Mouse (Mus musculus): ENCODE measurements around the gene Col13a1.

Gene Col13a1

GRCm38 (mm10) chr10:61978866-61979340, at the start of gene Col13a1:
Gene Col13a1 (minus strand): TSS chr10:61979108.
- in situ Hi-C loops (cut with MboI, MseI): no loop called here

GRCm38 (mm10) chr10:62027699-62028098, 48.8 kb upstream of the Col13a1 start:
- in situ Hi-C loops (cut with MboI, MseI): no loop called here

DNA sequence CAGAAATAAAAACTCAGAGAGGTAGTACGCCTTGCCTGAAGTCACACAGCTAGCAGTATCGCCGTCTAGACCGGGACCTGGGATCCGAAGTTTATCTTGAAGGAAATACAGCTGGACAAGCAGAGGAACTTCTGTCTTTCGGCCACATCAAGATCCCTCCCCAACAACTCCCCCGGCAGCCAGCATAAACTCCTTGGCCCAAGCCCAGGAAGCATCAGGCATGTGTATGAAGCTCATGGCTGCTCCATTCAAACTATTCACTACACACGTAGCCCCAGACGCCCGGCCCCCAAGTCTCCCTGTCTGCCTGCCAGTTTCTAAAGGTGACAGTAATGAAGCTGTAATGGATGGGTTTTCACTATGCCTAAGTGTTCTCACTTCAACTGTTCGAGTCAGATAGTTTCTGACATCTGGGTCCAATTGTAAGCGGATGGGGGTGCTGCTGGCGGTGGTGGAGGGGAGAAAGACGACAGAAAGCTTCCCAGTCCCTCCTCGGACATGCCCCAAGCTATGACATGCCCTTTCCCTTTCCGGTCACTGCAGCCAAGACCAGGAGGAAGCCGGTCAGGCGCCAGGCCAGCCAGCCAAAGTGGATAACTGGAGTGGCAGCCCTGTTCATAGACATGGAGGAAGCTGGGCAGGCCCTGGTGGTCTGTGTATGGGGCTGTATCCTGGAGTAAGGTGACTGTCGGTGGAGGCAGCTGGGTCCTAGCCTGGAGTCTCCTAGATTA, 45.1 kb upstream of the Col13a1 start:
- in situ Hi-C loops (cut with MboI, MseI): no loop called here

- in situ Hi-C loops (cut with MboI, MseI): no loop called here
Measured at GRCm38 (mm10) chr10:62020068-62020620, 41.2 kb upstream of the Col13a1 start.

DNA sequence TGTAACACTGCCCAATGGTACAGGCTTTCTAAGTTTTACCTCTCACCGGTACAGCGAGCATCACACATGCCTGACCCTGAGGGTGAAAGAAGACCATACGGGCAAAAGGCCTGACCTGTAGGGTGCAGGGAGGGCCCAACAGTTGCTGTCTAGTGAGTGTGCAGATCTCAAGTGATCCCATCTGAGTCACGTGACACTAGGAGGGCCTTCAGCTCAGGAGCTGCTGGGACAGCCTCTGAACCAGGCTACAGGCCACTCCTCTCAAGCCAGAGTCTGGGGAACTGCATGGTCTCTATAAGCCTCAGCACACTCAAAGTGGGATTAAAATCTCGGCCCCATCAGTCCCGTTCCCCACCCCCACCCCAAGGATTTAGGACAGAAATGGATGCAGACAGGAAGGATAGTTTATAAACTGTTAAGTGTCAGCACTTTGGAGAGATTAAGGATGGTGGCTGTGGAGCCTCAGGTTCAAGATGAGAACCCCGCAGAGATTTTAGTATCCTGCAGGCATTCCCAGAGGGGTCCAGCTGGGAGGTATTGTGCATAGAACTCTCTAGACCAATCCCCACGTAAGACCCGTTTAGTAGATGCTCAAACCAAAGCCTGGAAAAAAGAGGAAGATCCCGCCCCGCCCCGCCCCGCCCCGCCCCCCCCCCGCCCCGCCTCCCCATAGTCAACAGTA, 40.6 kb upstream of the Col13a1 start:
- in situ Hi-C loops (cut with MboI, MseI): no loop called here

DNA sequence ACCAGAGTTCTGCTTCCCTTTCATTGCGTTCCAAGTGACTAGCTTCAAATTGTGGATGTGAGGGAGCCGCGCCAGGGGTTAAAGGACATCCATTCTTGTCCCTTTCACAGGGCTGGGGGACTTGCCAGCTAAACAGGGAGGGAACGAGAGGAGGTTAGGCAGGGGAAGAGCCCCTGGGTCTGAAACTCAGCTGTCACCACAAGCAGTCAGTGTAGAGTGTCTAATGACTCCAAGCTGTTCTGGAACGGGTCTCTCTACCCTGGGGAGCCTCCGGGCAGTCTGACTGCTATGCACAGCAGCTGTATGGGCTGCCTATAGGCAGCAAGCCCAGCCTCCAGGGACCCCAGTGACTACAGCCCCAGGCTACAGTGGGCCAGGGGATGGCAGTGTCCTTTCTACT, 38.0 kb upstream of the Col13a1 start:
- in situ Hi-C loops (cut with MboI, MseI): no loop called here

- in situ Hi-C loops (cut with MboI, MseI): no loop called here
Measured at GRCm38 (mm10) chr10:62013190-62013589, 34.3 kb upstream of the Col13a1 start.

GRCm38 (mm10) chr10:62012371-62012770, 33.5 kb upstream of the Col13a1 start:
- in situ Hi-C loops (cut with MboI, MseI): no loop called here

GRCm38 (mm10) chr10:62009981-62010500, 31.1 kb upstream of the Col13a1 start:
- in situ Hi-C loops (cut with MboI, MseI): no loop called here

GRCm38 (mm10) chr10:62007958-62008357, 29.1 kb upstream of the Col13a1 start:
- in situ Hi-C loops (cut with MboI, MseI): no loop called here

- in situ Hi-C loops (cut with MboI, MseI): no loop called here
Measured at GRCm38 (mm10) chr10:62006371-62006770, 27.5 kb upstream of the Col13a1 start.

DNA sequence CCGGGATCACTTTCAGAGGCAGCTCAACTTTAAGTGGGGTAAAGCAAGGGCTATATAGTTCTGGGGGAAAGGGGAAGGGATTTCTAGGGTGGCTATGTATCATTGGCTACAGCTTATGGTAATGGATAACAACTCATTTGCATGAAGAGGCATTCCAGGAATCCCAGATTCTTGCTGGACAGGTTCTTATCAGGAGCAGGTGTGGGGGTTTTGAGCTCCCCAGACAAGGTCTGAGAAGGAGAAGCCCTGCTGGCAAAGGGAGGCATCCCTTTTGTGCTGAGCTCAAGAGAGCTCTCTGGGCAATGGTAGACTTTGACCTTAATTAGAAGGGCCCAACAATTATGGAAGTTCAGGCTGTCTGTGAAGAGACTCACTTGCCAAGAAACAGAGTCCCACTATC, 21.3 kb upstream of the Col13a1 start:
- in situ Hi-C loops (cut with MboI, MseI): no loop called here

DNA sequence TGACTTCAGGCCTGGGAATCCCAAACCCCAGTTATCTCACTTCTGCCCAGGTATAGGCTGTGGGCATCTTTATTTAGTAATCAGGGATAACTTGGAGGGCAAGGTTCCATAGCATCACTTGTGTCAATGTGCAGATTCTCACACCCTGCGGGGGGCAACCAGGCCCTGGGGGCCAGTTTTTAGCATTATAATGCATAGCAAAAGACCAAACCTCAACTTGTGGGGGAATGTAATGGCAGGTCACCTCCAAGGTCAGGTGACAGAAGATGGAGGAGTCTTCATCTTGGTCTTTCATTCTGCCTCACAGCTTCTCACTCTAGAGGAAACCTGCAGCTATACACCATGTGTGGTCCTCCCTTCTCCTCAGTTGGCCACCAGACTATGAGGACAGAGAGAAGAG, 20.9 kb upstream of the Col13a1 start:
- in situ Hi-C loops (cut with MboI, MseI): no loop called here

GRCm38 (mm10) chr10:61991481-61992424, 12.8 kb upstream of the Col13a1 start:
- in situ Hi-C loops (cut with MboI, MseI): no loop called here

DNA sequence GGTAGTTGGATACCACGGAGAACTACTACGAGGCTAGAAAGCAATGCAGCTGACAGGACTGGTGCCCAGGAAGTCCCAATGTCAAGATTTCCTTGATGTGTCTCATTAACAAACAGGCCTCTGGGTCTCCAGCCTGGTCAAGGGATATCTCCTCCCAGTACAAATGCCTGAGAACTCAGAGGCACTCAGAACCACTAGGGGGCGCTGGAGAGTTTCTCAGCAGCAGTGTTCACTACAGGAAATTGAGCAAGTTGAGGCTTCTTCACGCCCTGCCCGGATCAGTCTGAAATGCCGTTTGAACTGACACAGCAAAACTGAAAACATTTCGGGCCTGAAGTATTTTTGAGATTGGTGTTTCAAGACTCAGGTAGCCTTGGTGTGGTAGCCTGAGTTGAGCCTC, 1.5 kb upstream of the Col13a1 start:
- in situ Hi-C loops (cut with MboI, MseI): loop anchor here (5.0 kb wide), 1 partner anchor 122 kb away; no protein-coding TSS in a partner anchor

DNA sequence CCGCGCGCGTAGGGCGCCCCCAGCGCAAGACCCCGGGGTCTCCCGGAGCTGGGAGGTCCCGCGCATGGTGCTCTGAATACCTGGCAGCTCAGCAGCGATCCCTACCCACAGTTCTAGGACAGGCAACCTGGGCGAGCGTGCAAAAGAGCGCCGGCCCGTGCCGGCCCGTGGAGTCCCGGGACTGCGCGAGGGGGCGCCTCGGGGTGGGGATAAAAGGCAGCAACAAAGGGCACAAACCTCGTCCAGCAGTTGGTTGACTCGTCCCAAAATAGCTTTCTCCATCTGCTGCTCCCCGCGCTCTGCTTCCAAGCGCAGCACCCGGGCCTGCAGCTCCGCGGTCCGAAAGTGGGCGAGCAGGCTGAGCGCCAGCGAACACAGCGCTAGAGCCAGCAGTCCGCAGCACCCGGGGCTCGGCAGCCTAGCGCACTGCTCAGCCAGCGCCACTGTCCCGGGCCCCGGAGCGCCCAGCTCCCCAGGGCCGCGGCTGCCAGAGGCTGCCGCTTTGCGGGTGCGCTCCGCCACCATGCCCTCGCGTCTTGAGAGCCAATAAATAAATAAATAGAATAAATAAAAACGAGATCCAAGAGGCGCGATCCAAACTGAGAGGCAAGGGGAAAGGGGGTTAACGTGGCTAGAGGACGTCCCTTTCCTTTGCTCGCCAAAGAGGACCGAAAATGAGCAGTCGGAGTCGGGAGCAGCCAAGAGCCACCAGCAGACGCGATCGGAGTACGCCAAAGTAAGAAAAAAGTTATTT, 619 bp downstream of the Col13a1 start:
- in situ Hi-C loops (cut with MboI, MseI): no loop called here

DNA sequence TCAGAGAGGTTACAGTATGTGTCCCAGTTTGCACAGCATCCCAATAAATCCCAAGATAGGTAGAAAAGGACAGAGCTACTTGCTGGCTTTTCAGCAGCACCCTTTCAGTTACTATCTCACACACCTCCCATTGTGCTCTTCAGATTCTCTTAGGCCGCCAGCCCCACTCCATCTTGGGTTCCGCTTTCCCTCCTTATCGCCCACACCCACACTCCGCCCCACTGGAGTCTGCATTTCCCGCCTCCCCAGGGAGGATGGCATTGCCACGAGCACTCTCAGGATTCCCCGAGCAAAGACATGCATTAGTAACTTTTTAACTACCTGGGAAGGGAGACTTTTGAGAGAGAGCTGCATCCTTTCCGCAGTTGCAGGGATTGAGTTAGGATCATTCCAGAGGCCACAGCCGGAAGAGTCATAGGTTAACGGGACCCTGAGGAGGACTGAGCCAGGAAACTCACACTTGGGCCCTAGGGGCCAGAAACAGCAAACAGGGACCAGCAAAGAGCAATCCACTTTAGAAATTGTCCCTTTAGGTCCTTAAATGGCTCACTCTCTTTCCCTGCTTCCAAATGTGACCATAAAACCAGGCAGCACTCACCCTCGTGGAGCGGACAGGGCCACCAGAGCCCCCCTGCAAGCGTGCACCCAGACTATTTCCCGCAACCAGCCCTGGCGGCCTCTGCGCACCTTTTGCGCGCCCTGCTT, 1.4 kb downstream of the Col13a1 start:
- in situ Hi-C loops (cut with MboI, MseI): no loop called here

- in situ Hi-C loops (cut with MboI, MseI): no loop called here
Measured at GRCm38 (mm10) chr10:61976987-61977386, 1.9 kb downstream of the Col13a1 start.

- in situ Hi-C loops (cut with MboI, MseI): no loop called here
Measured at GRCm38 (mm10) chr10:61974581-61974980, 4.3 kb downstream of the Col13a1 start.

- in situ Hi-C loops (cut with MboI, MseI): no loop called here
Measured at GRCm38 (mm10) chr10:61972041-61972440, 6.9 kb downstream of the Col13a1 start.

All from T-helper 1 cell (primary cell).